Mouse (Mus musculus): Measurements from ENCODE around the gene Padi3.

- TF ChIP-seq CTCF (conservative IDR thresholded peaks at IDR 0.05; ENCODE audit: insufficient read depth, insufficient read length, low read depth, low read length) (no peak), POLR2A (IDR thresholded peaks at IDR 0.05; ENCODE audit: low read depth, low read length) (no peak)
Observed at GRCm38 (mm10) chr4:140835682-140836081, 25.2 kb upstream of the Padi3 start.
